Mouse (Mus musculus): ENCODE results near the gene Synpo2. TPM values are rescaled to one million over a fixed set of nuclear protein-coding genes. Genes with fewer than 3 reads are reported as not detected.

Synpo2 gene
- polyA plus RNA-seq, 1 experiment: 1.3 TPM

GRCm38 (mm10) chr3:123163192-123163523, 72.8 kb downstream of the Synpo2 start:
- DNase-seq (ENCODE audit: low read depth): no peak
- TF ChIP-seq POLR2A (IDR thresholded peaks at IDR 0.05; ENCODE audit: borderline replicate concordance, extremely low read depth, insufficient read depth, insufficient read length, poor library complexity, severe bottlenecking): no peak
- TF ChIP-seq CTCF (IDR thresholded peaks at IDR 0.05; ENCODE audit: borderline replicate concordance, extremely low read depth, insufficient read depth, insufficient read length): no peak

DNA sequence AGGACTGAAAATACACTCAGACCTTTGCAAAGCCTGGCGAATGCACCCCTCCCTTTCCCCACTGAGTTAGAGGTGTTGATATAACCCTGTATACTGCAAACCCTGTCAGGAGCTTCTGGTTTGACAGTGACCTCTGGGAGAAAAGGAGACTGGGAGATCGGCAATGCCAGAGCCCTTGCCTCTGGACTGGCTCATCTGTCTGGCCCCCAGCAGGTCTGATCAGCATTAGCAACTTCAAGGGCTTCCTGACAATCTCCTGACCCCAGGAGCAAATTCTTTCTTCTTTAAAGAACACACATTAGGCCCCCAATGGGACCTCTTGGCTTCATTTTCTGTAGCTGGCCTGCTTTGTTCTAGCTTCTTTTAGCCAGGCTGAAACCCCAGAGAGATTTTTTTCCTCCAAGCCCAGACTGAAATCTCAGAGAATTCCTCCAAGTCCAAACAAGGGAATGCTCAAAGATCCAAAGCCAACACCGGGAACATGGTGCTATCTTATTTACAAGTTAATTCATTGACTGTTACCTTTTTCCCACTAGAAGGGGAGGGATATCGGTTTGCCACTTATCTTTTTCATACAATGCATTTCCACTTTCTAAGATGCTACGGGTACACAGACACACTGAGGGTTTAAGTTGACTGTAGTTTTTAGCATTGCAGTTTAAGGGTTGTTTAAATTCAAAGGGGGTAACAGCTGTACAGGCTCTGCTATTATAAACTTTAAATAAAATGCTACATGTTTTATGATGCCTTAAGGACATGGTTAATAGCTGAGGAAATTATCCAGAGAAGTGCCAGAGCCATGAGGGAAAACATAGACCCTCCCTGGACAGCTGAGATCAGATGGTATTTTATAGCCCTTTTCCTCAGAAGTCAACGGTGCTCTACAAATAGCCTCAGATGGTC, 73.4 kb downstream of the Synpo2 start:
- no peak for TF ChIP-seq POLR2A (IDR thresholded peaks at IDR 0.05; ENCODE audit: borderline replicate concordance, extremely low read depth, insufficient read depth, insufficient read length, poor library complexity, severe bottlenecking)
- TF ChIP-seq CTCF (IDR thresholded peaks at IDR 0.05; ENCODE audit: borderline replicate concordance, extremely low read depth, insufficient read depth, insufficient read length): no peak
- DNase-seq (ENCODE audit: low read depth): no peak

DNA sequence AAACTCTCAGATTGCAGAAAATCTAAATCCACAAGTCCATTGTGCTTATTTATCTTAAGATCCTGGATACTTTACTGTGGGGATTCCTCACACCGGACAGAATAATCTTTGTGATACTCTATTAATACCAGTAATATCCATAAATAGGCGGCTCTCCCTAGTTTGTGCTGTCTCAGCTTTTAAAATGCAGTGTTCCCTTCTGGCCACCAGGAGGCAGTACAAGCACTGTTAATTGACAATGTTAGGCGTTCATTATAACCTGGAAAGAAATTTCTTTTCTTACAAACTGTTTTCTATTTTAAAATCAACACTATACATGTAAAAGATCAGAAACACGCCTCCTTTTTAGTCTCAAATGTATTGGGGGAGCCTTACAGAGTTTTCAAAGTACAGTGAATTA, 75.2 kb downstream of the Synpo2 start:
- TF ChIP-seq POLR2A (IDR thresholded peaks at IDR 0.05; ENCODE audit: borderline replicate concordance, extremely low read depth, insufficient read depth, insufficient read length, poor library complexity, severe bottlenecking) (no peak), CTCF (IDR thresholded peaks at IDR 0.05; ENCODE audit: borderline replicate concordance, extremely low read depth, insufficient read depth, insufficient read length) (peak; percentile 66; the same call in 1 of the 2 replicates)
- peak; percentile 62 for DNase-seq (ENCODE audit: low read depth)

GRCm38 (mm10) chr3:123159139-123159824, 76.7 kb downstream of the Synpo2 start:
- TF ChIP-seq CTCF (IDR thresholded peaks at IDR 0.05; ENCODE audit: borderline replicate concordance, extremely low read depth, insufficient read depth, insufficient read length): peak; percentile 76; the same call in 1 of the 2 replicates
- TF ChIP-seq POLR2A (IDR thresholded peaks at IDR 0.05; ENCODE audit: borderline replicate concordance, extremely low read depth, insufficient read depth, insufficient read length, poor library complexity, severe bottlenecking): no peak
- DNase-seq (ENCODE audit: low read depth): peak; percentile 87

GRCm38 (mm10) chr3:123158579-123158978, 77.4 kb downstream of the Synpo2 start:
- no peak for DNase-seq (ENCODE audit: low read depth)

GRCm38 (mm10) chr3:123153337-123153736, 82.6 kb downstream of the Synpo2 start:
- no peak for DNase-seq (ENCODE audit: low read depth)
- TF ChIP-seq CTCF (IDR thresholded peaks at IDR 0.05; ENCODE audit: borderline replicate concordance, extremely low read depth, insufficient read depth, insufficient read length): no peak
- TF ChIP-seq POLR2A (IDR thresholded peaks at IDR 0.05; ENCODE audit: borderline replicate concordance, extremely low read depth, insufficient read depth, insufficient read length, poor library complexity, severe bottlenecking): no peak

More at GRCm38 (mm10) chr3:123158579-123158978, 77.4 kb downstream of the Synpo2 start:
- TF ChIP-seq CTCF (IDR thresholded peaks at IDR 0.05; ENCODE audit: borderline replicate concordance, extremely low read depth, insufficient read depth, insufficient read length) (peak; percentile 57; the same call in 1 of the 2 replicates), POLR2A (IDR thresholded peaks at IDR 0.05; ENCODE audit: borderline replicate concordance, extremely low read depth, insufficient read depth, insufficient read length, poor library complexity, severe bottlenecking) (no peak)

GRCm38 (mm10) chr3:123152911-123153310, 83.0 kb downstream of the Synpo2 start:
- TF ChIP-seq CTCF (IDR thresholded peaks at IDR 0.05; ENCODE audit: borderline replicate concordance, extremely low read depth, insufficient read depth, insufficient read length): no peak
- TF ChIP-seq POLR2A (IDR thresholded peaks at IDR 0.05; ENCODE audit: borderline replicate concordance, extremely low read depth, insufficient read depth, insufficient read length, poor library complexity, severe bottlenecking): no peak

DNA sequence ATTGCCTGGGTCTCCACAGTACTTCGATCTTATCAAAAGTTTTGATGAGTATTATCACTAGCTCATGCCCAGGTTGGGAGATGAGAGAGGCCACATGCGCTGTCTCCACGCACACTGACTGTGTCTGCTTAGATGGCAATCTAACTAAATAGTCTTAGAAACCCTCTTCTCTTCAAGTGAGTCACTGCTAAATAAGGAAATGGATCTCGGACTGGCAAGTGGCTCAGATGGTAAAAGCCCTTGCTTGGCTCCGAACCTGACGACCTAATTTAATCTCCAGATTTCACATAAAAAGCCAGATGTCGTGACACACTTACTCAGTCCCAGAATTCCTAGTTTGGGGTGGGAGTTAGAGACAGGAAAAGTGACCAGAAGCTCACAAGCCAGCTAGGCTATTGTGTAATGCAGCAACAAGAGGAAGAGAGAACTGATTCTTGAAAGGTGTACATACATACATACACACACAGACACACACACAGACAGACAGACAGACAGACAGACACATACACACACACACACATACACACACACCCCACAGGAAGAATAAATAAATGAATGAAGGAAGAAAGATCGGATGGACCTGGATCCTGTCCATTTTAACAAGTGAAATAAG, 85.3 kb downstream of the Synpo2 start:
- no peak for TF ChIP-seq CTCF (IDR thresholded peaks at IDR 0.05; ENCODE audit: borderline replicate concordance, extremely low read depth, insufficient read depth, insufficient read length)
- no peak for TF ChIP-seq POLR2A (IDR thresholded peaks at IDR 0.05; ENCODE audit: borderline replicate concordance, extremely low read depth, insufficient read depth, insufficient read length, poor library complexity, severe bottlenecking)

More at GRCm38 (mm10) chr3:123152911-123153310, 83.0 kb downstream of the Synpo2 start:
- DNase-seq (ENCODE audit: low read depth): no peak

GRCm38 (mm10) chr3:123149380-123150162, 86.4 kb downstream of the Synpo2 start:
- TF ChIP-seq POLR2A (IDR thresholded peaks at IDR 0.05; ENCODE audit: borderline replicate concordance, extremely low read depth, insufficient read depth, insufficient read length, poor library complexity, severe bottlenecking) (no peak), CTCF (IDR thresholded peaks at IDR 0.05; ENCODE audit: borderline replicate concordance, extremely low read depth, insufficient read depth, insufficient read length) (no peak)

More for the DNA sequence above, 85.3 kb downstream of the Synpo2 start:
- DNase-seq (ENCODE audit: low read depth): no peak

GRCm38 (mm10) chr3:123148641-123149040, 87.3 kb downstream of the Synpo2 start:
- DNase-seq (ENCODE audit: low read depth): no peak
- TF ChIP-seq CTCF (IDR thresholded peaks at IDR 0.05; ENCODE audit: borderline replicate concordance, extremely low read depth, insufficient read depth, insufficient read length) (no peak), POLR2A (IDR thresholded peaks at IDR 0.05; ENCODE audit: borderline replicate concordance, extremely low read depth, insufficient read depth, insufficient read length, poor library complexity, severe bottlenecking) (no peak)

More at GRCm38 (mm10) chr3:123149380-123150162, 86.4 kb downstream of the Synpo2 start:
- no peak for DNase-seq (ENCODE audit: low read depth)

Measured in brain, embryonic 14.5 days (tissue).